ENCODE assay signal across 8 mouse cellular contexts in genomic region chr8:61590551-61591431, GRCm38 (mm10).
DNase-seq lines count a peak whose midpoint lies in the region; ATAC-seq lines count a peak whose summit lies in the region.

No protein-coding gene starts in this region.

- no peaks in the 10 kb centered on the region for H3K9me3 ChIP-seq in limb, embryonic 13.5 days
- H3K9me3 ChIP-seq in midbrain, embryonic 14.5 days (ENCODE audit: control insufficient read depth, low read length): no peaks in the 10 kb centered on the region

- peak overlapping the region; percentile 83 for H3K9ac ChIP-seq in limb, embryonic 13.5 days
- peak overlapping the region; percentile 62 for H3K9ac ChIP-seq in midbrain, embryonic 14.5 days (replicated peaks; ENCODE audit: low read length)

- peak overlapping the region; percentile 69 for H3K4me3 ChIP-seq in limb, embryonic 13.5 days
- peak overlapping the region; percentile 61 for H3K4me3 ChIP-seq in midbrain, embryonic 14.5 days (replicated peaks; ENCODE audit: low read depth, low read length)

- WGBS in limb, embryonic 13.5 days: under 1% methylated on average over 33 of the region's 35 CpGs
- 0% methylated on average over 35 of the region's 35 CpGs for WGBS in midbrain, embryonic 14.5 days

- H3K27ac ChIP-seq in limb, embryonic 13.5 days: peak overlapping the region; percentile 92
- peak overlapping the region; percentile 64 for H3K27ac ChIP-seq in midbrain, embryonic 14.5 days (replicated peaks; ENCODE audit: low read depth, low read length)

- H3K27me3 ChIP-seq in limb, embryonic 13.5 days: no peaks in the 10 kb centered on the region
- no peaks in the 10 kb centered on the region for H3K27me3 ChIP-seq in midbrain, embryonic 14.5 days (ENCODE audit: control insufficient read depth, insufficient read depth, low read length)

- peak; percentile 48 to 52 for DNase-seq in spleen, adult 18-20 months
- DNase-seq in spleen, adult 12 weeks (ENCODE audit: low spot score): no peak
- peak; percentile 93 for DNase-seq in embryo, embryonic 9.5 days (ENCODE audit: extremely low spot score)
- DNase-seq in heart, adult 18-20 months: peak; percentile 91 to 93
- DNase-seq in kidney, adult 11 months: peak; percentile 93
- peak; percentile 85 for DNase-seq in midbrain, embryonic 14.5 days
- DNase-seq in spleen, postnatal 36 days (ENCODE audit: low spot score in 2 of 2): peak; percentile 50 to 58

- peak overlapping the region; percentile 76 for H3K4me2 ChIP-seq in limb, embryonic 13.5 days (replicated peaks)
- H3K4me2 ChIP-seq in midbrain, embryonic 14.5 days (ENCODE audit: low read length): peak overlapping the region; percentile 90

- ATAC-seq in limb, embryonic 13.5 days (ENCODE audit: low FRiP score, low read depth): peak; percentile 90
- peak; percentile 90 for ATAC-seq in midbrain, embryonic 14.5 days (ENCODE audit: low FRiP score, low TSS enrichment)

- H3K4me1 ChIP-seq in limb, embryonic 13.5 days: peaks cover 49% of the 10 kb centered on the region
- peaks cover 10% of the 10 kb centered on the region for H3K4me1 ChIP-seq in midbrain, embryonic 14.5 days (ENCODE audit: control insufficient read depth, insufficient read depth, low read length)

- no peaks in the 10 kb centered on the region for H3K36me3 ChIP-seq in limb, embryonic 13.5 days
- H3K36me3 ChIP-seq in midbrain, embryonic 14.5 days (ENCODE audit: control insufficient read depth, insufficient read depth, low read length): no peaks in the 10 kb centered on the region
